Mouse (Mus musculus) cerebellum, adult 2 months (tissue): ENCODE measurements around the gene Cox6a2.

Experiments
- CTCF ChIP-seq: fragments of 200-500 bp; IDR thresholded peaks from 2 replicates; pipeline ENCODE4 v1.5.1; 2011; ENCODE audit warnings: low read depth, mild to moderate bottlenecking, control low read depth, low read length, moderate library complexity, borderline replicate concordance; ENCODE audit not compliant: insufficient read depth
- POLR2A ChIP-seq: fragments of 200-500 bp; IDR thresholded peaks from 2 replicates; pipeline ENCODE4 v1.6.1; 2011; ENCODE audit warnings: low read length, control low read depth, borderline replicate concordance; ENCODE audit not compliant: insufficient read depth

GRCm38 (mm10) chr7:128231741-128232140 lies 25.6 kb upstream of the Cox6a2 start:
- TF ChIP-seq CTCF = no peak
- TF ChIP-seq POLR2A = no peak
